Mouse (Mus musculus): ENCODE data around the gene Pou3f3. TPM values are rescaled to one million over a fixed set of nuclear protein-coding genes. Genes with fewer than 3 reads are reported as not detected.

Gene Pou3f3
- polyA plus RNA-seq, 1 experiment from 2014 or later: 0.21 TPM

DNA sequence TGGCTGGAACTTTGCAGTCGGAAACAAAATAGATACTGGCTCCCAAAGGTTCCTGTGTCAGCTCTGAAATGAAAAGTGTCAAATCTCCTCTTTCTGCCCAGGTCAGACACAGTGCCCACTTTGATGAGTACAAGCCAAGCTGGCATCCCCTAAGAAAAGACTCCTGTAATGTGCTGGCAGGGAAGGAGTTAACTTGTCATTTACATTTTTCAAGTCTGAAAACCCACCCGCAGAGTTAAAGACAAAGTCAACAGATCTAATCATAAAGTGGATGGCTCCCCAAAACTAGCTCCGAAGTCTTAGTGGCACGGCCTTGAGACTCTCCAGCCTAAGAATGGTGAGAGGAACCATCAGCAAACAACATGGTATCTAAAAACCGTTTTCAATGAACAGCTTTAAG, 11.6 kb downstream of the Pou3f3 start:
- no peak overlapping the region for H3K4me3 ChIP-seq (ENCODE audit: low read length)
- 5% methylated on average over 5 of the region's 5 CpGs for WGBS
- H3K27me3 ChIP-seq (replicated peaks; ENCODE audit: control insufficient read depth, insufficient read depth, low read length): peaks cover 87% of the 10 kb centered on the region
- no peaks in the 10 kb centered on the region for H3K9me3 ChIP-seq (ENCODE audit: control insufficient read depth, low read length)
- no peaks in the 10 kb centered on the region for H3K36me3 ChIP-seq (ENCODE audit: control insufficient read depth, insufficient read depth, low read length)
- no peak for ATAC-seq
- H3K4me1 ChIP-seq (ENCODE audit: control insufficient read depth, insufficient read depth, low read length): no peaks in the 10 kb centered on the region
- no peak overlapping the region for H3K4me2 ChIP-seq (ENCODE audit: low read depth, low read length)
- no peak overlapping the region for H3K9ac ChIP-seq (ENCODE audit: low read depth, low read length)
- no peak overlapping the region for H3K27ac ChIP-seq (ENCODE audit: low read length)

DNA sequence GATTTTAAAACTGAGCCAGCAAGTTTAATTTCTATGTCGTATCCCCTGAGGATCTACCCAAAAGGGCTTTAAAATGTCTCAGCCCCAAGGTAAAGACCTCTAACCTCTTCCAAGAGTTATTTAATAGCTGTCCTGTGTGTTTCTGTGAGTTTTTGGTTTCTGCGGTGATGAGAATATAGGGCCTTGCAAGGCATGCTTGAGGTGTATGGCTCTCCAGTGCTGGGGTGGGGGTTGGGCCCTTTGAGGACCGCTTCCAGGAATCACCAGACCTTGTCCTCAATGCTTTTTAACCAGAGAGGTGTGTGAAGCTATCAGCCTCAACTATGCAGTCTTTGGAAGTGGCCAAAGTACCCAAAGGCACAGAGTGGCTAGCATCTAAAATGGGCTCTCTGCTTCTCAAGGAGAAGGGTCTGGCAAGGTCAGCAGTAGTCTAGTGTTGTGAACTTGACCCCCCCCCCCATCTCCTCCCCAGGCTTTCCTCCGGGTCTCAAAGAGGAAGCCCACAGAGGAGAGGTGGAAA, 12.1 kb downstream of the Pou3f3 start:
- Histone ChIP-seq H3K36me3 (ENCODE audit: control insufficient read depth, insufficient read depth, low read length) (no peaks in the 10 kb centered on the region), H3K9me3 (ENCODE audit: control insufficient read depth, low read length) (no peaks in the 10 kb centered on the region), H3K4me1 (ENCODE audit: control insufficient read depth, insufficient read depth, low read length) (no peaks in the 10 kb centered on the region), H3K9ac (ENCODE audit: low read depth, low read length) (no peak overlapping the region), H3K4me3 (ENCODE audit: low read length) (no peak overlapping the region), H3K27me3 (replicated peaks; ENCODE audit: control insufficient read depth, insufficient read depth, low read length) (peaks cover 84% of the 10 kb centered on the region), H3K4me2 (ENCODE audit: low read depth, low read length) (no peak overlapping the region), H3K27ac (ENCODE audit: low read length) (no peak overlapping the region)
- 6% methylated on average over 4 of the region's 4 CpGs for WGBS
- ATAC-seq: no peak

DNA sequence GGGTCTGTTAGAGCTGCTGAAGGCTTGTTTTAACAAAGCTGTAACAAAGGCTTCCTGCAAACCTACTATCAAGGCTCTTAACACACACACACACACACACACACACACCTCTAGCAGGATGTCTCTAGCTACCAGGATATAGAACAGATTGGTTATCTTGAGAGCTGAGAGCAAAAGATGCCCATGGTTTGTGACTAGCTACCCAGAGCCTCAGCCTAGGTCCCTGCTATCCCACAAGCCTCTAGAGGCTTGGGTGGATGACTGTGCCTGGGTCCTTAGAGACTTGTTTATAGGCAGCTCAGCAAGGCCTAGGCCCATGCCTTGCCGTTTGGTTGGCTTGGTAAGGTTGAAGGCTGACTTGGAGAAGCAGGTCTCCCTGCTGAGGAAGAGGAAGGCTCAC, 13.5 kb downstream of the Pou3f3 start:
- ATAC-seq: no peak
- H3K9me3 ChIP-seq (ENCODE audit: control insufficient read depth, low read length): no peaks in the 10 kb centered on the region
- no peak overlapping the region for H3K9ac ChIP-seq (ENCODE audit: low read depth, low read length)
- no peak overlapping the region for H3K4me3 ChIP-seq (ENCODE audit: low read length)
- peaks cover 81% of the 10 kb centered on the region for H3K27me3 ChIP-seq (replicated peaks; ENCODE audit: control insufficient read depth, insufficient read depth, low read length)
- no peak overlapping the region for H3K27ac ChIP-seq (ENCODE audit: low read length)
- WGBS: 33% methylated on average over 1 of the region's 1 CpGs
- peaks cover 10% of the 10 kb centered on the region for H3K4me1 ChIP-seq (ENCODE audit: control insufficient read depth, insufficient read depth, low read length)
- no peak overlapping the region for H3K4me2 ChIP-seq (ENCODE audit: low read depth, low read length)
- no peaks in the 10 kb centered on the region for H3K36me3 ChIP-seq (ENCODE audit: control insufficient read depth, insufficient read depth, low read length)

DNA sequence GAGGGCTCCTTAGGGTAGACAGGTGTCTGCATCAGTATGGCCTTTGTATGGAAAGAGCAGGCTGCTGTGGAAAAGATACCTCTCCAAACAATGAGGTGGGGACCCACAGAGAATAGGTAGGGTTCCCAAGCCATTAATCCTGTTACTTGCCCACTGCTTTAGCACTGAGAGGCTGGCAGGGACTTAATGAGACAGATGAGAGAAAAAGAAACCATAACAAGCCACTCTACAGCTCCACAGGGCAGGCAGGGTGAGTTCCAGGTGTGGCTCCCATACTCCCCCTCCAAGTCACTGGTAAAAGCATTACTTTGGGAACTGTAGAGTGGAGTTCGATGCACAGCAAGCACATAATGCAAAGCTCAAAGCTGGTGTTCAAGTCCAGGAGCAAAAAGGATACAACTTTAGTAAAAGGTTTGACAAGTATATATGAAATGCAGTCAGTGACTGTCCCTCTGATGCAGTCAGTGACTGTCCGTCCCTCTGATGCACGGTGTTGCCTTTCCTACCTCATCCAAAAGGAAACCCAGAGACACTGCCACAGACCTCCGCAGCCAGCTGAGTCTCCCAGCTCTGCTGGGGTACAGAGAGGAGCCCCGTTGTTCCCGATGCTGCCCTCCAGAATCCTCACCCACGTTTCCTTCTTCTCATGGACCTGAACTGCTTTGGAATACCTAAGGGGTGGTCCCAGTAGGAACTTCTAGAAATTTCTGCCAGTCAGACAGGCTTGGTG, 14.0 kb downstream of the Pou3f3 start:
- Histone ChIP-seq H3K27me3 (replicated peaks; ENCODE audit: control insufficient read depth, insufficient read depth, low read length) (peaks cover 79% of the 10 kb centered on the region), H3K27ac (ENCODE audit: low read length) (no peak overlapping the region), H3K4me1 (ENCODE audit: control insufficient read depth, insufficient read depth, low read length) (peaks cover 12% of the 10 kb centered on the region), H3K4me3 (ENCODE audit: low read length) (no peak overlapping the region), H3K9me3 (ENCODE audit: control insufficient read depth, low read length) (no peaks in the 10 kb centered on the region), H3K36me3 (ENCODE audit: control insufficient read depth, insufficient read depth, low read length) (no peaks in the 10 kb centered on the region), H3K9ac (ENCODE audit: low read depth, low read length) (no peak overlapping the region), H3K4me2 (ENCODE audit: low read depth, low read length) (no peak overlapping the region)
- 17% methylated on average over 7 of the region's 7 CpGs for WGBS
- no peak for ATAC-seq

DNA sequence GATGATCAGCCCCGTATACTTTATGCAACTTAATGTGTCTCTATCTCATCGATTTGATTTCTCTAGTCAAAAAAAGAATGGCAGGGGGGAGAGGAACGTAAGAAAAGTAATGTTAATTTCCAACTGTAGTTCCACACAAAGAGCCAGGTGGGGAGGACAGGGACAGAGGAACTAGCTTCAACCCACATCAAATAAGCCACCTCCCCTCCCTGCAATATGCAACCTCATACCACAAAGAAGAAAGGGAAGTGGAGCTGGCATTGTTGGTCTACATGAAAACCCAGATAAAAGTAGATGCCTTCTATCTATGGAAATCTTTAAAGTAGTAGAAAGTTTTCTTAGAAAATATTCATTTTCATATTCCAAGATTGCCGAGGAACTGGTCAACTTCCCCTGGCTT, 14.7 kb downstream of the Pou3f3 start:
- Histone ChIP-seq H3K9me3 (ENCODE audit: control insufficient read depth, low read length) (no peaks in the 10 kb centered on the region), H3K4me3 (ENCODE audit: low read length) (no peak overlapping the region), H3K4me1 (ENCODE audit: control insufficient read depth, insufficient read depth, low read length) (peaks cover 12% of the 10 kb centered on the region), H3K27ac (ENCODE audit: low read length) (no peak overlapping the region), H3K27me3 (replicated peaks; ENCODE audit: control insufficient read depth, insufficient read depth, low read length) (peaks cover 80% of the 10 kb centered on the region), H3K4me2 (ENCODE audit: low read depth, low read length) (no peak overlapping the region), H3K36me3 (ENCODE audit: control insufficient read depth, insufficient read depth, low read length) (no peaks in the 10 kb centered on the region), H3K9ac (ENCODE audit: low read depth, low read length) (no peak overlapping the region)
- 15% methylated on average over 4 of the region's 4 CpGs for WGBS
- ATAC-seq: no peak

DNA sequence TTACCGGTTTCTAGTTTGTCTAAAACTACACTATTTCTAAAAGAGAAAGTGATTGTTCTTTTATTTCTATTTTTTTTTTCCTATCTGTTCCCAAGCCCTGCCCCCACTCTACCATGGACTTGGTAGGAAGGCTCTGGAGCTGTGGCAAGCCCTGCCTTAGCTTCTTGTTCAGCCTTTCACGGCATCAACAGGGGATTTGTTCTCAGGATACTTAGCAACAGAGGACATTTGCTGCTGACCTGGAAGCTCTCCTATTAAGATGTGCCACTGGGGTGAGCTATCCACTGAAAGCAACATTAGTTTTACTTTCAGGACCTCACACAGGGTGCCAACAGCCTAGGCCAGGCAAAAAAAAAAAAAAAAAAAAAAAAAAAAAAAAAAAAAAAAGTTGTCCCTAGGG, 15.4 kb downstream of the Pou3f3 start:
- H3K27me3 ChIP-seq (replicated peaks; ENCODE audit: control insufficient read depth, insufficient read depth, low read length): peaks cover 80% of the 10 kb centered on the region
- no peaks in the 10 kb centered on the region for H3K9me3 ChIP-seq (ENCODE audit: control insufficient read depth, low read length)
- 12% methylated on average over 2 of the region's 2 CpGs for WGBS
- no peak overlapping the region for H3K9ac ChIP-seq (ENCODE audit: low read depth, low read length)
- H3K4me1 ChIP-seq (ENCODE audit: control insufficient read depth, insufficient read depth, low read length): peaks cover 12% of the 10 kb centered on the region
- no peaks in the 10 kb centered on the region for H3K36me3 ChIP-seq (ENCODE audit: control insufficient read depth, insufficient read depth, low read length)
- H3K27ac ChIP-seq (ENCODE audit: low read length): no peak overlapping the region
- no peak for ATAC-seq
- H3K4me3 ChIP-seq (ENCODE audit: low read length): no peak overlapping the region
- no peak overlapping the region for H3K4me2 ChIP-seq (ENCODE audit: low read depth, low read length)

DNA sequence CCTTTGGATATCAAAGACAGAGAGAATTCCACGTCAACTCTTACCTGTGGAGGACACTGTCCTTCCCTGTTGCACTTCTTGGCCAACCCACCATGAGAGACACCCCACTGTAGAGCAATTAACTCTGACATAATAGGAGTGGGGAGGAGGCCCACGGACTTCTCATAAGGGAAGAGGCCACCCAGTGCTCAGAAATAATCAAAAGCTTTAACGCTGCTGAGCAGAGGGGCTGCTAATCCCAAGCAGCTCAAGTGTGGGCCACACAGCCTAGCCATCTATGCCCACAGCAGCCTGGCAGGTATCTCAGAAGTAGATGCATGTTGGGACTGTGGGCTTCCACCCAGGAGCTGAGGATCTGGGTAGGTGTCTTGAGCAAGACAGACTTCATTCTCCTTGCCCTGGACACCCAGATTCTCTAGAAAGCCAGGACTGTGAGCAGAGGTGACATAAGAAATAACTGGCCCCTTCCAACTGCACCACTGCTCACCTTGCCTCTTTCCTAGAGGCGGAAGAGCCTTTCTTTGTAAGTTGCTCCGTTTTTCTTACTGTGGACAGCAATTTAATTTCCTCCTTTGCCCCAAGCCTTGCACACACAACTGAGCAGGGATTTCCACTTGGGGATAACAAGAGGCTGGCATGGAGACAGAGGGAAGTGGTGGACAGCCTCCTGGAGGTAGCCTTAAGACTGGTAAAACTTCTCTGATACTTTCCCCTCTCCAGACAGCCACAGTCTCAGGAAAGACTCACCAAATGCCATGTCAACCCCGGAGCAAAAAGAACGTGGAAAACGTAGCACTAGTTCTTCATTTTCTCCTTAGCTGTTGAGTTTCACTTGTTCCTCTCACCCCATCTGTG, 16.1 kb downstream of the Pou3f3 start:
- ATAC-seq: no peak
- Histone ChIP-seq H3K36me3 (ENCODE audit: control insufficient read depth, insufficient read depth, low read length) (no peaks in the 10 kb centered on the region), H3K4me2 (ENCODE audit: low read depth, low read length) (no peak overlapping the region), H3K4me1 (ENCODE audit: control insufficient read depth, insufficient read depth, low read length) (peaks cover 12% of the 10 kb centered on the region), H3K27ac (ENCODE audit: low read length) (no peak overlapping the region), H3K9ac (ENCODE audit: low read depth, low read length) (no peak overlapping the region), H3K4me3 (ENCODE audit: low read length) (no peak overlapping the region), H3K9me3 (ENCODE audit: control insufficient read depth, low read length) (no peaks in the 10 kb centered on the region), H3K27me3 (replicated peaks; ENCODE audit: control insufficient read depth, insufficient read depth, low read length) (peaks cover 78% of the 10 kb centered on the region)
- WGBS: 9% methylated on average over 8 of the region's 8 CpGs

DNA sequence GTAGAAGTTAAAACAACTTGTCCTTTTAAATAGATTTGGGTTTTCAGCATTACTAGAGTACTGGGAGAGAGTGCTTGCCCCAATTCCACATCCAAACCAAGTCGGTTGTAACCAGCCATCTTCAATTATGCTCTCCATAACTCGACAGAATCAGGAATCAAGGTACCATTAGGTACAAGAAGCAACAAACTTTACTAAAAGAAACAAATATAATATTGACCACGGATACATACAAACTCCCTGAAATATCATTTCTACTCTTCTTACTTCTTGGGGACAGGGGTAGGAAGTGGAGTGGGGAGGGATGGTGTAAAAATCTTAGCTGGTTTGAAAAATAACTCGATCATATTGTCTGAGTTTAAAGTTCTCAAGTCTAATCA, 16.7 kb downstream of the Pou3f3 start:
- Histone ChIP-seq H3K27ac (ENCODE audit: low read length) (no peak overlapping the region), H3K27me3 (replicated peaks; ENCODE audit: control insufficient read depth, insufficient read depth, low read length) (peaks cover 72% of the 10 kb centered on the region), H3K4me2 (ENCODE audit: low read depth, low read length) (no peak overlapping the region), H3K4me1 (ENCODE audit: control insufficient read depth, insufficient read depth, low read length) (peaks cover 12% of the 10 kb centered on the region), H3K36me3 (ENCODE audit: control insufficient read depth, insufficient read depth, low read length) (no peaks in the 10 kb centered on the region), H3K9ac (ENCODE audit: low read depth, low read length) (no peak overlapping the region), H3K4me3 (ENCODE audit: low read length) (no peak overlapping the region), H3K9me3 (ENCODE audit: control insufficient read depth, low read length) (no peaks in the 10 kb centered on the region)
- ATAC-seq: no peak
- WGBS: 10% methylated on average over 4 of the region's 4 CpGs

DNA sequence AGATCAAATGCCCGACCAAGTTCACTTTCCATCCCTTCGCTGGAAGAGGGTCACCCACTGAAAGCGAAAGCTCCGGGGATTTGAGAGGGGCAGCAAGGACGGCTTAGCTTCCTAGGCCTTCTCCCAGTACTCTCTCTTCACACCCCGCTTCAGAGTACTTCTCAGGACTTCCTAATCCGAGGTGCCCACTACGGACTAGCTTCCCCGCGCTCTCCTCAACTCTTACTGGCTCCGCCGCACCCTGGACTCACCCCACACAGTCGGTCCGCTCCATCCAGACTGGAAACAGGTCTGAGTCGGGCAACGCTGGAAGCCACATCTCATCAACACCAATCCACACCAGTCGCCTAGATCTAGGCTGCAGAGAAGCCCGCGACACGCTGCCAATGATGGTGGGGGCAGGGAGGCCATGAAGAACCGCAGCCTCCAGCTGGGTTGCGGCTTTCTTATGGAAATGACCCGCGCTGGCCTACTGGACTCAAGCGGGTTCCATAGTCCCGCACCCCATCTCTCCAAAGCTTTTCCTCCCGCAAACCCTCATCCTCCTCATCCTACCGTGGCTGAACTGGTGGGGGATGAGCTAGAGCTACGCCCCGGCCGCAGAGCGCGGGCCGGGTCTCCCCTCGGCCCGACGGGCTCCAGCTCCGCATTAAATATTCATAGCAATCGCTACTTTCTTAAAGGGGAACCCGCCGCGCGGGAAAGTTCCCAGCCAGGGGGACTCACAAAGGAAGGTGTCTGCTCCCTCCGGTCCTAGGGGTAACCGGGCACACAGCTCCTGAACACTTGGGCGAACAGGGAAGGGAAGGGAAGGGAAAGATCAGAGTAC, 17.8 kb downstream of the Pou3f3 start:
- Histone ChIP-seq H3K27ac (ENCODE audit: low read length) (no peak overlapping the region), H3K36me3 (ENCODE audit: control insufficient read depth, insufficient read depth, low read length) (no peaks in the 10 kb centered on the region), H3K4me2 (ENCODE audit: low read depth, low read length) (peak overlapping the region; percentile 61), H3K27me3 (replicated peaks; ENCODE audit: control insufficient read depth, insufficient read depth, low read length) (peaks cover 63% of the 10 kb centered on the region), H3K4me1 (ENCODE audit: control insufficient read depth, insufficient read depth, low read length) (peaks cover 12% of the 10 kb centered on the region), H3K9ac (ENCODE audit: low read depth, low read length) (no peak overlapping the region), H3K9me3 (ENCODE audit: control insufficient read depth, low read length) (no peaks in the 10 kb centered on the region), H3K4me3 (ENCODE audit: low read length) (peak overlapping the region; percentile 41)
- ATAC-seq: peak; percentile 51
- WGBS: under 1% methylated on average over 46 of the region's 46 CpGs
